In the genomic region with DNA sequence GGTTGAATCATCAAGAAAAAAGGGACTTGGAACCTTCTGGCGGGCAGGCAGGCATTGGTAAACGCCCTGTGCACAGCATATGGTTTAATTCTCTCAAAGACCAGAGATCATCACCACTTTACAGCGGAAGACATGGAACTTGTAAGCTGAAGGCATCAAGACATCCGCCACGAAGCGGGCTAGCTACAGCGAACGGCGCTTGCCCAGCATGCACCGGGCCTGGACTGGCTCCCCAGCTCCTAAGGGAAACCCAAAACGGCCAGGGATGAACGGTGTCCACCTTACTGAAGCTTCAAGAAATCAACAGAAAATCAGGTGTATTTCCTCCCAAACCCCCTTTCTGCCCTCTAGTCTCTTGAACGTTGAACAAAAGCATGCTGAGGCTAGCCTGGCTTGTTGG, we compare ENCODE assay signal across 20 mouse cellular contexts. TPM values are rescaled to one million over a fixed set of nuclear protein-coding genes. Genes with fewer than 3 reads are reported as not detected.
"Had no signal": no experiment of that assay in that cellular context is flagged by ENCODE, and none has a peak within 500 bp of the region (broad histone marks: within the 10 kb centered on the region; RNA-seq: fewer than 3 reads in every experiment).

No protein-coding gene starts in this region.

- H3K4me3 ChIP-seq: liver, embryonic 15.5 days; lung, embryonic 15.5 days; megakaryocyte, embryonic 14.5 days; midbrain, embryonic 13.5 days; midbrain, embryonic 15.5 days; neural tube, embryonic 12.5 days had no signal

- H3K27me3 ChIP-seq: liver, embryonic 15.5 days; lung, embryonic 15.5 days; megakaryocyte, embryonic 14.5 days; midbrain, embryonic 13.5 days; midbrain, embryonic 15.5 days; neural tube, embryonic 12.5 days had no signal

- H3K4me1 ChIP-seq: liver, embryonic 15.5 days; lung, embryonic 15.5 days; megakaryocyte, embryonic 14.5 days; midbrain, embryonic 13.5 days; midbrain, embryonic 15.5 days; neural tube, embryonic 12.5 days had no signal

- H3K9me3 ChIP-seq: liver, embryonic 15.5 days; lung, embryonic 15.5 days; megakaryocyte, embryonic 14.5 days; midbrain, embryonic 13.5 days; midbrain, embryonic 15.5 days; neural tube, embryonic 12.5 days had no signal

- H3K27ac ChIP-seq: liver, embryonic 15.5 days; lung, embryonic 15.5 days; macrophage; midbrain, embryonic 13.5 days; midbrain, embryonic 15.5 days; neural tube, embryonic 12.5 days had no signal

- DNase-seq: liver, postnatal 0 days; lung, adult 2 months; lung, postnatal 14 days; lung, postnatal 36 days; retina, postnatal 1 day; right cerebral cortex, adult 18-20 months; right cerebral cortex, postnatal 25 days; right cerebral cortex, postnatal 4 days; spleen, adult 18-20 months; thymus, adult 18-20 months; thymus, postnatal 14 days; thymus, postnatal 36 days had no signal

- H3K9ac ChIP-seq: liver, embryonic 15.5 days; liver, postnatal 0 days; lung, embryonic 15.5 days; midbrain, embryonic 13.5 days; midbrain, embryonic 15.5 days; neural tube, embryonic 12.5 days had no signal

- H3K36me3 ChIP-seq: liver, embryonic 15.5 days; lung, embryonic 15.5 days; midbrain, embryonic 13.5 days; midbrain, embryonic 15.5 days; neural tube, embryonic 12.5 days had no signal

RNA-seq across cellular contexts. Expression of gene Pawr, which starts 33.7 kb away (rescaled TPM):
- total RNA-seq: neutrophil, adult 5-6 weeks had no signal
- polyA plus RNA-seq: macrophage had no signal
